Mouse (Mus musculus) heart, postnatal 25 days (tissue): ENCODE measurements around the gene Nlrp10. TPM values are rescaled to one million over a fixed set of nuclear protein-coding genes. Genes with fewer than 3 reads are reported as not detected.

ENCODE experiments used
- DNase-seq: peaks from one replicate; pipeline ENCODE4 v3.0.0; 2022; ENCODE audit warnings: low spot score
- intact Hi-C: fragments of 180-260 bp; cut with DNase I; formaldehyde crosslinking; loops from one replicate; pipeline ENCODE4 v1.15.1; 2025
- total RNA-seq, 2 experiments: library from RNA; stranded (reverse); gene quantifications; 2 replicates each; pipeline ENCODE4 v1.2.3; 2021

Gene Nlrp10
- total RNA-seq, 2 experiments from 2014 or later: 21.2 to 23.1 TPM

DNA sequence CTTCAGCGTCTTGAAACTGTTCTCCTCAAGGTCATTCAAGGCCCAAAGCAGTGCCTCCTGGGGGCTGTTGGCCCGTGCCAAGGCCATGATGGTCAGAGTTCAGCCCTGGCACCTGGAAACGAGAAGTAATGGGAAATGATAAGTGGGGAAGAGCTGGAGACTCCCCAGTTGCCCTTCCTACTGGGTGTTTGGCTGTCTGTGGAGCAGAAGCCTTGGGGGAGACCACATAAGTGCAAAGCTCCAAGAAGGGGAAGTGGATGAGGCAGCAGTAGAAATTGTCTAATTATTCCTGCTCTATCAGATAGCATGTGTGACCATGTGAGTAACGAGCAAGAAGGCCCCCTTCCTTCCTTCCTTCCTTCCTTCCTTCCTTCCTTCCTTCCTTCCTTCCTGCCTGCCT lies 2.9 kb downstream of the Nlrp10 start:
- DNase-seq: no peak
- intact Hi-C loops: no loop called here

DNA sequence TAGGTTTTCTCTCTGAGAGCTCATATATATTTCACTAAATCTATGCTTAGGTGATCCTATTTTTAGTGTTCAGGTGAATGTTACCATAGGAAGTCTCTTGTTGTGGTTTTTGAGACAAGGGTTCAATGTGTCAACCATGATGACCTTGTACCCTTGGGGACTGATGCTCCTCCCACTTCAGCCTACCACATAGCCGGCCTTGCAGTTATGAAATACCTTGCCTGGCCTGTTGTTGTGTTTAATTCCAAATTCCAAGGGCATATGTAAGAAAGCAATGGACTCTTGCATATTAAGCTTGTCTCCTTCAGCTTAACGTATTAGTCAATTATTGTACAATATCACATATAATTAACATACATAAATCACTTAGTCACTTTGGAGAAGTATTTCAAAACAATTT lies 26.0 kb downstream of the Nlrp10 start:
- intact Hi-C loops: no loop called here
- DNase-seq: no peak

DNA sequence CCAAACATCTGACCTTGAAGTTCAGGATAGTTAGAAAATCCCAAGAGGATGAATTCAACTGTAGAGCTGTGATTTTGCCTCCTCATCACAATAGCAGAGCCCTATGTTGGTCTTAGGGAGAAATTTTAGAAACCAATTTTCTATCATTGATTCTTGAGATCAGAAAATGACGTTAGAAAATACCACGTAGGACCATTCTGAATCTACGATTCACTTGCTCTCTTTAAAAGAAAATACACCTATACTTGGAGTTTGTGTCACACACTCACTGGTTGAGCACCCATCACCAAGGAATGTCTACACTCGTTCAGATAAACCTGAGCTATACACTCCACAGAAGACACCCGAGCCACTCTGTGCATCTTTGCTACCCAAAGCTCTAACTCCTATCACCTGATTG lies 35.7 kb downstream of the Nlrp10 start, which contains the start of gene Olfr519:
TSS of gene Olfr519 (minus strand) at position 101 of the 400 bp plus-strand sequence.
- no peak for DNase-seq
- intact Hi-C loops: no loop called here

DNA sequence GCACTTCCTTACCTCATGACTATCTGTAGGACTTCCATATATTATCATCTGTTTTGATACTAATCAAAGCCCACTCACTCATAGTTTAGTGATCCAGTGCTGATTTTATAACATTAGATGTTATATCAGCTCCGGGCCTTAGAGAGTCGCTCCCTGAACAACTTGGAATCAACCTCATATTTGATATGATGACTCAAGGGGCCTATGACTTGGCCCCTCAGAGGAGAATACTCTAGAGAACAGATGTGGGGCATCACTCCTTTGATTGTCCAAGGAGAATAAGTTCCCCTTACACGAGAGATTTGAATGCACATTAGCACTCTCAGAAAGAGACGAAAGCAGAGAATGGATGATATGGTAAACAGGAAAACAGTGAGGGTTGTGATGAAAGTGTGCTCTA lies 45.1 kb downstream of the Nlrp10 start, which contains the start of gene Olfr518:
TSS of gene Olfr518 (minus strand) at position 101 of the 400 bp plus-strand sequence.
- no peak for DNase-seq
- intact Hi-C loops: no loop called here

DNA sequence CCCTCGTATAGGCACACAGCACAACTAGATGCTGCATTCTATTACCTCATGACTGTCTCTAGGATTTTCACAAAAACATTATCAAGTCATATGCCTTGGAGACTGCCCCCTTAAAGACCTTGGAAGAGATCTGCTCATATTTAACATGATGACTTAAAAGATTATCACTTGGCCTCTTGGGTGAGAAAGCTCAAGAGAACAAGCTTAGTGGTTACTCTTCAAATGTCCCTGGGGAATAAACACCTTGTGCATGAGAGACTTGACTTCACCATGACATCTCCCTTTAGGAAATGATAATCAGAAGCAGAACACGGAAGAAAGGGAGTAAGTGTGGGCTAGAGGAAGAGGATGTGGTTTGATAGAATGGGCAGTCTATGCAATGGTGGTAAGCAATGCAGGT lies 57.7 kb downstream of the Nlrp10 start, which contains the start of gene Olfr517:
TSS of gene Olfr517 (minus strand) at position 101 of the 400 bp plus-strand sequence.
- intact Hi-C loops: no loop called here
- no peak for DNase-seq

Other genes with a start within 250 kb of the Nlrp10 start
- gene Olfr512, start 216.9 kb downstream of the Nlrp10 start, total RNA-seq: not detected
- not detected for gene Olfr513, start 179.2 kb downstream of the Nlrp10 start, total RNA-seq
- gene Olfr514, start 104.2 kb downstream of the Nlrp10 start, total RNA-seq: not detected
- not detected for gene Olfr516, start 79.6 kb downstream of the Nlrp10 start, total RNA-seq
- not detected for gene Olfr517, start 57.8 kb downstream of the Nlrp10 start, total RNA-seq
- not detected for gene Olfr518, start 45.2 kb downstream of the Nlrp10 start, total RNA-seq
- gene Olfr519, start 35.8 kb downstream of the Nlrp10 start, total RNA-seq: not detected
- gene Eif3f, start 4.2 kb upstream of the Nlrp10 start, total RNA-seq: 10 to 100 TPM; 79.2 to 85.2 TPM
- gene Tub, start 20.2 kb upstream of the Nlrp10 start, total RNA-seq: under 1 TPM; 0.26 to 0.36 TPM
- gene Ric3, start 153.2 kb upstream of the Nlrp10 start, total RNA-seq: under 1 TPM; 0.70 to 0.89 TPM
- gene Lmo1, start 245.0 kb upstream of the Nlrp10 start, total RNA-seq: 1 to 10 TPM; 2.4 to 2.6 TPM